Mouse (Mus musculus) cerebellum, adult 11 months (tissue): ENCODE measurements at regions not wholly inside any gene's neighbourhood (a gene's known extent, or its start where the extent isn't known, plus 50 kb on each side); places are given as distances from the start of the nearest gene placed in this dataset.

ENCODE experiments used
- DNase-seq: peaks from one replicate; pipeline ENCODE4 v3.0.0; 2022

DNA sequence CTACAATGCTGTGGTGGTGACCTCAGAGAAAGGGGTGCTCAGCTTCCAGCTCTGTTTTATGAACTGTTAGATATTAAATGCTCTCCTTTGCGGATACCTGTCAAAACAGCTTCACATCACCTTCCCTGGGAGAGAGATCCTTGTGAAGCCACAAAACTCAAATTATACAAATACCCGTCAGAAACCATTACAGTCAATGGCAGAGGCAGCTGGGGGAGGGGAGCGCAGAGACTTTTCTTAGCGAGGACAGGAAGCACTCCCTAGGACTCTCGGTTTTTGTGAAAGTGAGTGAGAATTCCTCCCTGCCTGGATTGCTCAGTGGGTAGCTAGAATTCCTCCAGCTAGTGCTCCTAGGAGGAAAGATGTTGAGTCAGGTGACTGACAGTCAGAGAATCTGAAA is 161.0 kb downstream of the Bmp7 start:
- DNase-seq = no peak

DNA sequence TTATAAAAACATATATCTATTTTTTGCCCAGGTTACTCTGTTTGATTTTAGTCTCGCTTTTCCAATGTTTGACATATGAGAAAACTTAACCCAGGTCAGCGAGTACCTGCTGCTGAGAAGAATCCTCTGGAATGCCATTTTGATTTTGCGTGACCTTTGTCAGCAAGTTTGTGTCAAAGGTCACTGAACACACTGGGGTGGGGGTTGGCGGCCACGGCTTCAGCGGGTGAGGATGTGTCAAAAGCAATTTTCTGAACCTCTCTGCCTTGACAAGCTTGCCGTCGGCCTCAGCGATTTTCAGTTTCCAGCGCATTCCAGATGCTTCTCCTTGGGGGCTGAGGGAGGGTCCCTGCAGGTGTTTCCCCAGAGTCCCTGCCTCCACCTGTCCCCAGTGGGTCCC is 157.4 kb downstream of the Bmp7 start:
- DNase-seq = no peak

DNA sequence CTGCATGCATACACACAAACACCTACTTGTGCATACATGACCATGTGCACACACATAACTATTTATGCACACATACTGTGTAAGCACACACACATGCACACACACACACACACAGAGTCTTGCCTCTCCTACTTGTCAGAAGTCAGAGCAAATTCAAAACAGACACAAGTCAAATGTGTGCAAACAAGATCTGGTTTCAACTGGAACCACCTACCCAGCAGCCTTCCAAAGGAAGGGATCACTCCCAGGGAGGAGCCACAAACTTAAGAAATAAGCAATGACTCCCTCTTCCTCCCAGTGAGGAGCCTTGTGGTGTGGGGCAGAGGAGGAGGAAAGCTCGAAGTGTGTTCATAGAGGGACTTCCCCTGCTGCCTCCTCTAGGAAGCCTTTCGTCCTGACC is 153.8 kb downstream of the Bmp7 start:
- DNase-seq = no peak

DNA sequence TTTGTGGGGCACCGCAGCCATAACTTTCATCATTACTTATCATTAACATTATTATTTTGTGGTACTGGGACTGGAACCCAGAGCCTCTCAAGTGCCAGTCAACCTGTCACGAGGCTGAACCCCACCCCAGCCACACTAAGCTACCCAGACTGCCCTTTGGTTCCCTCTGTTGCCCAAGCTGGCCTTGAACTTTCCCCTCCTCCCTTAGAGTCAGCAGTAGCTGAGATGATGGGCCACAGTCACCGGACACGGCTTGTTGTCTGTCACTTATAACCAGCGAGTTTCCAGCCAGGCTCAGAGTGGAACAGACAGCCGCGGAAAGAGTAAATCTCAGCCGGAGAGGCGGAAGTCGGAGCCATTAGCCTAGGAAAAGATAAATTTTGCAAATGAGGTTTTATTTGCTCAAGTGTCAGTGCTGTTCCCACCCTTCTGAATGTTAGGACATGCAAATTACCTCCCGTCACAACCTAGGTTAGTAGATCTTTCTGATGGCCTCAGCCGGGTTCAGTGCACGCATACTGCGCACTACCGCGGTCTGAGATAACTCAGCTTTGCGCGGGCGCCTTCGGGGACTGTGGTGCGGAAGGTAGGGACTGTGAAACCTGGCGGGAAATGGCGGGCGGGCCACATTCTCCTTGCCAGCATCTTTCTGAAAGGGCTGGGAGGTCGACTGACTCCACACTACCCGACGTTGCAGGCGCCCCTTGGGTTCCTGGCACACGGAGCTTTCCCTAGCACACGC is 152.7 kb downstream of the Bmp7 start:
- no peak for DNase-seq

DNA sequence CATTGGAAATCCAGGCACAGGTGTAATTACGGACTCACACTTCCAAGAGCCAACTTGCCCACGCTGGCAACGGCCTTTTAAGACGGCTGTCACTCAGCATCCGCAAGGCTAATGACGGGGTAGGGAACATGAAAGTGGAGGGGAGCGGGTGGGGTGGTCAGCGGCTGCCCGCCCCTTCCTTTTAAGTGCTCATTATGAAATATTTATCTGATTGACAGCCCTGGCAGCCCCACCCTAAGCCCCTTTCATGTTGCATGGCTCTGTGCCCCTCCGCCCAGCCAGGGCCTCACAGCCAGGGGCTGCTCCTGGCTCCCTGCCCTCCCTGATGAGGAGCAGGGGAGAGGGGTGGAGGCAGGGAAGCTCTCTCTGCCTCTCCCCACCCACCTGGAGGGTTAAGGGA is 150.9 kb downstream of the Bmp7 start:
- DNase-seq = no peak

DNA sequence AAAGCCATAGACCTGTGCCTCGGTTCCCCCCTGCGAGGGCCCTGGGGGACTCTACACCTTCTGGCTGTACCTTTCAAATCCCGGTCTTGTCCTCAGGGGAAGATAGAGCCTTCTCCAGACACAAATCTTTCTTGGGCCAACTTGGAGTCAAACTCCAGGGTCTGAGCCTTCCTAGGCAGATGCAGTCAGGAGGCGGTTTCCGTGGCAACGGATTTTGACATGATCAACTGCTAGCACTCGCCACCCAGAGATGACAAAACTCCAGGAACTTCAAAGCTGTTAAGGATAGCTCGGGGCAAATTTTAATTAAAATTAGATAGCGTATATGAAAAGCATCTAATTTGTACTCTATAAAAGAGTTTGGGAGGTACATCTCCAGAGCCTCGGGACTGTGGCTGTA is 147.6 kb downstream of the Bmp7 start:
- DNase-seq = no peak

DNA sequence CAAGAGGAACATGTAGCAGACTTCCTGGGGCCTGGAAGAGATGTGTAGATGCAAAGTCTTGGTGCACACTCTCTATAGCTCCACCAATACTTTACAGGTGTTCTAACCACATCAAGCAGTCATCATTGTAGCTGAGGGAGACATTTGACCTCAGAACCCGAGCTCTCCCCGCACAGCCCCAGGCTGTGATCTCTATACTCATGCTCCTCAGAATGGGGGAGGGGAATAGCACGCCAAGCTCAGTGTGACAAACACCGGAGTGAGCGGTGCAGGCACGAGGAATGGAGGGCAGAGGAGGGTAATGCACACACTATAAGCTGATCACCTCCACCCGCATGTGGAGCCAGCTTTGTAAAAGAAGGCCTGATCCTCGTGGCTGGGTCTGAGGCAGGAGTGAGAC is 146.1 kb downstream of the Bmp7 start:
- DNase-seq = no peak

DNA sequence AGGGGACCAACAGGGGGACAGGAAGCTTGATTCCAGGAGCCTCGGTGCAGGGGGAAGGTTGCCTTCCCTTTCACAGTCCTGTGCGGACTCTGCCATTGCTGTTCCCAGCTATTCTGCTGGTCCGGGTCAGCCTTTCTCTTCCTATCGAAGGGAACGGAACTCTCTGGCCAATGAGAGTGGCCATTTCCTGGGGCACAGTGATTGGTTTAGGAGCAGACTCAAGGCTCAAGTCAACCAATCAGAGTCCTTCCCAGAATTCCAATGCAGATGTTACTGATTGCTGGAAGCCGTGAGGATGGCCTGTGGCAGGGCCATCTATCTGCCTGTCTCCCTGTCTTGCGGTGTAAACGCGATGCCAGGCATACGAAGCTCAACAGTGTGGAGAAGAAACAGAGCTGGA is 145.3 kb downstream of the Bmp7 start:
- DNase-seq = no peak

DNA sequence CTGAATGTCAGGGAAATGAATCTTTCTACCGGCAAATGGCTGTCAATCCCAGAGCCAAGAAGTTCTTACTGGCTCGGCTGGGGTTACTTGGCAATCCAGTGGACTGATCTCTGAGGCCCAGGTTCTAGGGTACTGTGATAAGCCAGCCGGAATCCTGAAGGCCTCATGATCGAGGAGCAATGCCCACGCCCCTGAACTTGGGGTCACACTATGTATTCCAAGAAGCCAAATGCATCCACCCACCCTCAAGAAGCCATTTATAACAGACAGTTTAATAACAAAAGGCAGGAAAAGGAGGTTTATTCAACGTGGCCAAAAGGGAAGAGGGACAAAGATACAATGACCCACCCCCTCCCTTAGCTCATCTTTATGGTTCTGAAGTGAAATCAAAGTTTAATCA is 144.0 kb downstream of the Bmp7 start:
- no peak for DNase-seq

DNA sequence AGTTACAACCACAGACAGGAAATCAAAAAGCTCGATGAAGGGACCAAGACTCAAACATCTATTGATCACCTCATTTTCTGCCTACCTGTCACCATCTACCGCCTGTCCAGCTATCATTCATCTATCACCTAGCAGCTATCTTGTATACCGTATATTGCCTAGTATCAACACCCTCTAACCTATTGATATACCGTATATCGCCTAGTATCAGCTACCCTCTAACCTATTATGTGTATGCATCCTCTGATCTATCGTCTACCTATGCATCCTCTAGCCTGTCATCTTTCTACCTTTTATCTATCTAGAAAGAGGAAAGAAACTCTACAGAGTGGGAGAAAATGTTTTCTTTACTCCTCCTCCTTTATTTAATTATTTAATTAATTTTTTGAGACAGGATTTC is 143.2 kb downstream of the Bmp7 start:
- no peak for DNase-seq

DNA sequence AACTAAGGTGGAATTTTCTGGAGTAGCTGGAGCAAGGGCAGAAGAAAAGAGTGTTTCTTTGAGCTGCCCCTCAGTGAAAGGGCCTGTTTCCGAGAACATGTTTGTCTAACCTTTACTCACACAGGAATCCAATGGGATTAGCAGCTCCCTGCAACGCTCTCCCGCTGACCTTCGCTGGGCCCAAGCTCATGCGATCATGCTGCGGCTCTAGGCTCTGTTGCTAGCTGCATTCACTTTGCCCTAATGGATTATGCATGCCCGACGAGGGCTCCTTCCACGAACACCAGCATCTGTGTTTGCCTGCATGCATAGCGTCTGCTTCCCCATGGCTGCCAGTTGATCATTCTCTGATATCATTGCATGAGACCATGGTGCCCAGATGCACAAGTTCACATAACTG is 140.2 kb downstream of the Bmp7 start:
- DNase-seq = no peak

DNA sequence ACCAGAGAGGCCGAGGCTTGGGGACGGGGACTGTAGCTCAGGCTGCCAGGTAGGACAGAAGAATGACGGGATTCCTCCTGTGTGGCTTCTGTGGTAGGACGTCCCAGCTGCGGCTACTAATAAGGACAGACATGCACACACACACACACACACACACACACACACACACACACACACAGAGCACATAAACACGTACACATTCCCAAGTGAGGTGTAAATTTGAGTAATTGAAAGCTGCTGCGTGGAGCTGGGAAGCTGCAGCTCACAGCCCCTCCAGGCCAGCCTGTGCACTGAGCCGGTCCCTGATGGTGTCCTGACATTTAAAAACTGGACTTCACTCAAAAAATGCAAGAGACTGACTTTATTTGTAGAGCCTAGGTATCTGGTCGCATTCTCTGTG is 139.3 kb downstream of the Bmp7 start:
- DNase-seq = no peak

DNA sequence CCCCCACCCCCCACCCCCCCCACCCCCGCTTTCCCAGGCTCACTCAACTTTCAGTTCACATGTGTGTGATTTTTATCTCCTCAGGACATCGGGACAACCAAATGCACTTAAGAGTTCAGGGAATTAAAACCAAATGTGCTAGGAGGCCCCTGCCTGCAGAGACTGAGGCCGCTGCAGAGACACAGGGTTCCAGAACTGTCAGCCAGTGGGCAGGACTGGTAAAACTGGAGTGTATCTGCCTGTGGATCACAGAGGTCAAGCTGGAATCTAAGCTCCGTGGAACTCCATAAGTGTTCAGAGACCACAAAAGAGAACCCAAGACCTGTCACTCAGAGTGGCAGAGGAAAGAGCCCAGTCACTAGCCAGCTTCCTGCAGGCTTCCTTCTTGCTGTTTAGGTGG is 138.3 kb downstream of the Bmp7 start:
- no peak for DNase-seq

DNA sequence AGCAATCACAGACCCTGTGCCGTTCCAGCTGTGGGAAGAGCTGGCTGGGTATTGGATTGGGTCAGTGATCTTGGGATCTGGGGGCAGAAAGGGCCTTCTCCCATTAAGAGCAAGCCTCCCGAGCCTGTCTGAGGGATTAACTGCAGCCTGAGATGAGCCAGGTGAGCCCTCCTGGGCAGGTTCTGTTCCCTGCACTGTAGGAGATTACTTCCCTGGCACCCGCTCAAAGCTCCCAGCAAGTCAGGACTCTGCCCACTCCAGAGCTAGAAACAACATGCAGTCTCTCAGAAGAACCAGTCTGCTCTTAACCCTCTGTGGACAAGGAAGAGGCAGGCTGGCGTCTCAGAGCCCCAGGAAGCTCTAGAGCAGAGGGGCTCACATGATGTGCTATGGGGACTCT is 132.7 kb downstream of the Bmp7 start:
- no peak for DNase-seq

DNA sequence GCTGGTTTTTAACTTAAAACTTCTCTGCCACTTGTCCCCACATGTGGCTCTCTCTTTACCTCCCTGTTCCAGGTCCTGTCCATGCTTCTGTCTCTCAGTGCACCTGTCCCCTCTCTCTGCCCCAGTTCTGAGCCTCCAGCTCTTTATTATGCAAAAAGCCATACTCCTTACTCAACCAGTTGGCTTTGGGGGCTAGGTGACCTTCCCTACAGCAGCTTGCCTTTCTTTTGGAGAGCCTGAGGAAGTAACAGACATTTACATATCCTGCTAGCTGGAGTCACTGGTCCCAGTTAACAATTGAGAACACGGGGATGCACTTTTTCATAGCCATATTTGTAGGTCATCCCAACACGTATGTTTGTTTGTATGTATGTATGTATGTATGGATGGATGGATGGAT is 130.8 kb downstream of the Bmp7 start:
- no peak for DNase-seq

DNA sequence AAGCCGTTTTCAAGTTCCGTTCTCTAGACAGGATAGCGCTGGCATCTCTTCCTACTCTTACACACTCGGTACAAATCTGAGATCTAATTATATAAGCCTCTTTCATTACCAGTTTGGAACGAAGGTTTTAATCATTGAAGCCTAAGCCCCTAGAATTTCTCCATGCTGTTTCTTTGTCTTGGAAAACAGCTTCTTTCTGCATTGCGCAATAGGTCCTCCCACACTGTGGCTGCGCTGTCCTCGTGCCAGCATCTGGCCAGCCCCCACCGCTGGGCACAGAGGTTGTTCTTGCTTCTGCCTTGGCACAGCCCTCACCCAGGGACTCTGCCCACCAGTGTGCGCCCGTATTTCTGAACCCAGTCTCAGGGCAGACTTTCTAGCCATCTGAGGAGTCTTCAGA is 126.8 kb downstream of the Bmp7 start:
- no peak for DNase-seq

DNA sequence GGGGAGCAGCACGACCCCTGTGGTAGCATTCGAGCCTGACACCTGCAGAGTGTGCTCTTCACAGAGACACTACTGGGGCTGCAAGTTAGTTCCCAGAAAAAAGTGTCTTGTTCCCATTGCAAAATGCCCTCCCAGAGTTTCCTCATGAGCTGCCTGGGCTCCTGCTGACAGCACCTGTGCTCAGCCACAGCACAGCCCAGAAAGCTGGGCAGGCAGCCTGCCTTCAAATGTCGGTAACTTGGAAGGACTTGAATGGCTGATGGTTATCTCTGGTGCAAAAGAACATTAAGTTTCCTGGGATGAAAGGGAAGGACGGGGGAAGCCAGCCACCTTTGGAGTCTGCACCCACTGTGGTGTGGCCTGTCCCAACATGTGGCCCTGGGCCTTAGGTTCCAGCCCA is 126.2 kb downstream of the Bmp7 start:
- DNase-seq = no peak

DNA sequence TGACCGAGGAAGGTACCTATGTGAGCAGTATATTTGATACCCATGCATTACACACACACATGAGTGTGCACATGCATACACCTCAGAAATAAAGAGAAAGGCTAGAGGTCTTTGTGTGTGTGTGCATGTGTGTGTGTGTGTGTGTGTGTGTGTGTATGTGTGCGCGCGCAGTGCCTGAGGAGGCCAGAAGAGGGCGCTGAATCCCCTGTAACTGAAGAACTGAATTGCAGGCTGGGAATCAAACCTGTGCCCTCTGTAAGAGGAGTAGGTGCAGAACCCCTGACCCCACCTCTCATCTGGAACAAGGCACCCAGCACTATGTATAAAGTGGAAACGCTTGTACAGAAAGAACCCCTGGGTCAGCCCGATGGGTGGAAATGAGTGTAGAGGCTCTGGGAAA is 125.0 kb downstream of the Bmp7 start:
- no peak for DNase-seq

DNA sequence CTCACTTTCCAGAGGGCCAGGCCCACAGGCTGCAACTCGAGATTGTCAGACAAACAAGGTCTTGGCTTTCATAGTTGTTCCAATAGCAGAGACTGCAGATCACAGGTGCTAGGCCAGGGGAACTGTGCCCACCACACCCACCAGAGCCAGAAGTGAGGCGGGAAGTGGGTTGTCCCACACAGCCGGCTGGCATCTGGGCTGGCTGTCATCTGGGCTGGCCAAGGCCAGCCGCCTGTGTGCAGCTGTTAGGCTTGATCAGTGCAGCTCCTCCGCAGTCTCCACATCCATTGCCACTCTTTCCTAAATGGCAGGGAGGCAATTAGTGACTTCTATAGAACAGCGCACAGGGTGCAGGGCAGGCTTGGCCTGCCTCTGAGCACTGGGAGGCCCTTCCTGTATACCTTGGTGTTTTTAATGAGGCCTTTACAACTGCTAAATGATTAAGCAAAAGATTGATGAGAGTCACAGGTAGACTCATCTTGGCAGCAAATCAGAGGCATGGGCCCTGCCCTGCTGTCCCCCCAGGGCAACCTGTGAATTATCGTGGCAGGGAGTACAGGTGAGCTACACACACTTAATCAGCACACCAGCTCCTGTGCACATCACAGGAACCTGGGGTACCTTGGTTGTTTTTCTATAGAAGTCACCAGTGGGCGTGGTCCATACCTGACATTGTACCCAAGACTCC is 122.9 kb downstream of the Bmp7 start:
- no peak for DNase-seq
